Mouse (Mus musculus) embryonic stem cell, embryonic (primary cell): ENCODE data around the gene 1700029F12Rik.

Experiments used
- CTCF ChIA-PET, 4 experiments: fragments of 300-600 bp in 2 of 4; fragments of 350-600 bp in 2 of 4; sonication (Branson Sonifier 250); formaldehyde crosslinking; loops; one replicate each; lab custom pipeline; 2022; ENCODE audit warnings: inconsistent platforms in 2 of 4; lab: Charles Lee
- POLR2A ChIA-PET, 4 experiments: fragments of 300-600 bp in 2 of 4; fragments of 350-600 bp in 2 of 4; sonication (Branson Sonifier 250); formaldehyde crosslinking; loops; one replicate each; lab custom pipeline; 2022; ENCODE audit warnings: antibody characterized with exemption in 4 of 4, inconsistent platforms in 1 of 4; lab: Charles Lee

The 1700029F12Rik gene

DNA sequence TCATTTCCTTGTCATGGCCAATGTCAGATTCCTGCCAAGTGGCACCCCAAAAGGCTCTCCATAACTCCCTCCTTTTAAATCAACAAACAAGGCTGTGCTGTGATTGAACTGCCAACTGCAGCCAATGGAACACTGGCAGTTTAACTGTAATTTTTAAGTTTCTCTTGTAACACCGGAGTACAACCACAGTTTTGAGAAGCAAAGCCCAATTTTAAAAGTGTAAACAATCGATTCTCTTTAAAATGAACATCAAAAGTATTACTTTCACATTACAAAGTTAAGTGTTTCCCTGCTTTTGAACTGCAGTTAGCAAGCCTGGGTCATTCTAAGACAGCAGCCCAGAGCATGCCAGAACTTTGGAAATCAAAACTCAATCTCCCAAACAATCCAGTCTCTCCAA, at the start of gene 1700029F12Rik:
Gene 1700029F12Rik, minus strand, starts transcription at position 101 of the 400 bp plus-strand sequence.
- ChIA-PET POLR2A (no interaction called here), CTCF (interaction anchor here in 1 of 4 experiments (0.6 kb wide), 1 partner anchor 31 kb away, joined by 3 read pairs; no protein-coding TSS in a partner anchor)

GRCm38 (mm10) chr13:97082432-97082831, 48.3 kb upstream of the 1700029F12Rik start:
- POLR2A ChIA-PET = interaction anchor here in 3 of 4 experiments (0.7 to 13.2 kb wide), 8 partner anchors 8 to 40 kb away, joined by 3 to 143 read pairs (median 4); partner anchors contain the start of gene Fam169a (in 1 of the 3)
- CTCF ChIA-PET = no interaction called here

- CTCF ChIA-PET = interaction anchor here in 2 of 4 experiments (0.7 to 1.3 kb wide), 2 partner anchors 19 to 58 kb away, joined by 3 read pairs; partner anchors contain the start of gene Gm6169 (in 1 of the 2)
- POLR2A ChIA-PET = interaction anchor here in 3 of 4 experiments (0.6 to 13.2 kb wide), 11 partner anchors 8 to 731 kb away, joined by 3 to 143 read pairs (median 4); partner anchors contain the start of gene Fam169a (in 2 of the 3)
Measured at GRCm38 (mm10) chr13:97080615-97081014, 46.5 kb upstream of the 1700029F12Rik start.

GRCm38 (mm10) chr13:97080201-97080600, 46.0 kb upstream of the 1700029F12Rik start:
- ChIA-PET CTCF (interaction anchor here in 3 of 4 experiments (0.7 to 1.3 kb wide), 4 partner anchors 19 to 59 kb away, joined by 3 to 8 read pairs (median 3); partner anchors contain the start of gene Gm6169 (in 2 of the 3)), POLR2A (interaction anchor here (0.6 to 13.2 kb wide), 11 partner anchors 8 to 419 kb away, joined by 3 to 143 read pairs (median 4); partner anchors contain the start of gene Fam169a (in 3 of the 4))

GRCm38 (mm10) chr13:97077556-97077955, 43.4 kb upstream of the 1700029F12Rik start:
- ChIA-PET CTCF (interaction anchor here in 3 of 4 experiments (0.6 to 1.6 kb wide), 8 partner anchors 11 to 69 kb away, joined by 3 to 8 read pairs (median 3); partner anchors contain the start of genes Fam169a (in 1 of the 3), Gfm2 (in 1 of the 3) and Nsa2 (in 1 of the 3)), POLR2A (interaction anchor here in 3 of 4 experiments (0.7 to 13.2 kb wide), 7 partner anchors 8 to 22 kb away, joined by 3 to 143 read pairs (median 4); partner anchors contain the start of gene Fam169a (in 3 of the 3))

DNA sequence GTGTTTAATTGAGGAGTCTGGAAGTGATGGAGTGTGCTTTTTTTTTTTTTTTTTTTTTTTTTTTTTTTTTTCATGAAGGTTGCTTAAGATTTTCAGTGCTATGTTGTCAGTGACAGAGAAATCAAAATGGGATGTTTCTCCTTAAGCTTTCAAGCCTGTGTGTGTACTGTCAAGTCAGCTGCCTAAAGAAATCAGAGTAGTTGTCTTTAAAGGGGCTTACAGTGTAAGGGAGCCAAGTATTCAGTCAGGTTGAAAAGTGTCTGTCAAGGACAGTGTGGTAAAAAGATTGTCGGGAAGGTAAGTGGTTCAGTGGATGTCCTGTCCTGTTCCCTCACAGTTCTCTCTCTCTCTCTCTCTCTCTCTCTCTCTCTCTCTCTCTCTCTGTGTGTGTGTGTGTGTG, 39.3 kb upstream of the 1700029F12Rik start:
- CTCF ChIA-PET = interaction anchor here in 2 of 4 experiments (0.6 to 0.7 kb wide), 3 partner anchors 22 to 288 kb away, joined by 3 to 8 read pairs (median 7); no protein-coding TSS in a partner anchor
- POLR2A ChIA-PET = interaction anchor here in 3 of 4 experiments (0.6 to 2.8 kb wide), 10 partner anchors 9 to 125 kb away, joined by 3 to 15 read pairs (median 4); partner anchors contain the start of genes Gfm2 (in 1 of the 3), Hexb (in 1 of the 3) and Nsa2 (in 1 of the 3)

GRCm38 (mm10) chr13:97071626-97072241, 37.6 kb upstream of the 1700029F12Rik start:
- ChIA-PET CTCF (no interaction called here), POLR2A (interaction anchor here in 3 of 4 experiments (0.6 to 1.3 kb wide), 6 partner anchors 9 to 1446 kb away, joined by 3 to 5 read pairs (median 3); no protein-coding TSS in a partner anchor)

- CTCF ChIA-PET = no interaction called here
Measured at GRCm38 (mm10) chr13:97070931-97071625, 36.9 kb upstream of the 1700029F12Rik start.

DNA sequence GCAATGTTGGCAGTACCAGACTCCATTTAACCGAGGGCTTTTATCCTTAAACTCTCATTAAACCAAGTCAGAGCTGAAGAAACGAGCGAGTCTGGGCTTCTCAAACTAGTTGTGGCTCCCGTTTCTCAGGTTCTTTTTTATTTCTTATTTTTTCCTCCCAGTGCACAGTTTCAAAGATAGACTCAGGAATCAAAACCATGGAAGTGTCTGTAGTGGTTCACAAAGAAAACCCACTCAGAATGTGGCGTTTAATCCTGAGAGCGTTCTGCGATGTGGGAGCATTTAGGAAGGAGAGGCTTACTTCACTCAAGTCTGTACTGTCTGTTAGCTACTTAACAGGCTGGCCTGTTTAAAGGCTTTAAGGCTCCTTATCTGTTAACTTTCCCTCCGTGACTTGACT, 34.0 kb upstream of the 1700029F12Rik start:
- POLR2A ChIA-PET = interaction anchor here in 2 of 4 experiments (0.7 to 7.3 kb wide), 22 partner anchors 10 to 417 kb away, joined by 3 to 143 read pairs (median 5); partner anchors contain the start of genes Gfm2 (in 2 of the 2), Nsa2 (in 2 of the 2), Gcnt4 (in 1 of the 2) and Gm6169 (in 1 of the 2)
- CTCF ChIA-PET = interaction anchor here in 3 of 4 experiments (1.3 to 3.3 kb wide), 6 partner anchors 10 to 84 kb away, joined by 3 to 14 read pairs (median 8); partner anchors contain the start of gene Gm6169 (in 3 of the 3)

More at GRCm38 (mm10) chr13:97070931-97071625, 36.9 kb upstream of the 1700029F12Rik start:
- POLR2A ChIA-PET = interaction anchor here in 3 of 4 experiments (0.6 to 7.3 kb wide), 17 partner anchors 9 to 1447 kb away, joined by 3 to 143 read pairs (median 3); partner anchors contain the start of genes Gfm2 (in 1 of the 3), Gm6169 (in 1 of the 3) and Nsa2 (in 1 of the 3)

- ChIA-PET POLR2A (interaction anchor here (0.6 to 7.3 kb wide), 47 partner anchors 8 to 1274 kb away, joined by 3 to 143 read pairs (median 4); partner anchors contain the start of genes Gfm2 (in 3 of the 4), Nsa2 (in 3 of the 4), Hexb (in 2 of the 4) and Gcnt4 (in 1 of the 4)), CTCF (interaction anchor here in 3 of 4 experiments (0.5 to 3.3 kb wide), 11 partner anchors 10 to 84 kb away, joined by 3 to 14 read pairs (median 4); partner anchors contain the start of gene Gm6169 (in 3 of the 3))
Measured at GRCm38 (mm10) chr13:97067691-97068090, 33.5 kb upstream of the 1700029F12Rik start.

DNA sequence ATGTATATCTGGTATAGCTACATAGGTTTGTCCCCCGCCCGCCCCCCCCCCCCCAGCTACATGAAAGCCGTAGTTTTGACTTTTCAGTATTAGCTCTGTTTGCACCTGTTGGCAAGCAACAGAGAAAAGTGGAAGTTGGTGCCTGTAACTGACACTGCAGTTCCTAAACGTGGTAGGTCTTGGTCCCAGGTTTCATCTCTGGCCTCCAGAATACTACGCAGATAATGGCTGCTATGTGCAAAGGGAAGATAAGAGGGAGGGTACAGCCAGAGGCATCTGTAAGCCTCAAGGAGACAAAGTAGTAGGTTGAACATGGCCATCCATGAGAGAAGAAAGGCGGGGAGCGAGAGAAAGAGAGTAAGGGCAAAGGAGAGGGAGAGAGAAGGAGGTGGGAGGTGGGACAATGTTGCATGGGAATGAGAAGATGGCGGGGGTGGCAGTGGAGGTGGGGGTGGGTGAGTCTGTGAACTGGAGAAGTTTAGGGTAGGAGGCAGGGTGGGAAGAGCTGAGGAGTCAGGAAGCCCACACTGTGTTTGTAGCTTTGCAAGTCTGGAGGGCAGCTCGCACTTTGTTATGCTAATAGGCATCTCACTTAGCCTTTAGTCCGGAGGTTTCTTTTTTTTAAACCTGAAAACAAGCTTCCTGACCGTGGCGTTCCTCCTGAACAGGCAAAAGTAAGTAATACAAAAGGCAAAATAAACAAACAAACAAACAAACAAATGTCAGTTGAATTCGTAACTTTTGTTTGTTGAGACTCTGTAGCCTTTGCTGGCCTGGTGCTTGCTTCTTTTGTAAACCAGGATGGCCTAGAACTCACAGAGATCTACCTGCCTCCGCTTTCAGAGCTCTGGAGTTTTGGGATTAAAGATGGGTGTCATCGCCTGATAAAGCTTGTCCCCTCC, 32.7 kb upstream of the 1700029F12Rik start, which contains the start of gene Fam169a:
Gene Fam169a, plus strand, starts transcription at position 638 of the 902 bp plus-strand sequence.
- CTCF ChIA-PET = interaction anchor here in 3 of 4 experiments (0.5 to 3.3 kb wide), 14 partner anchors 9 to 188 kb away, joined by 3 to 14 read pairs (median 4); partner anchors contain the start of gene Gm6169 (in 3 of the 3)
- POLR2A ChIA-PET = interaction anchor here (0.5 to 7.3 kb wide), 62 partner anchors 8 to 1273 kb away, joined by 3 to 143 read pairs (median 4); partner anchors contain the start of genes Gfm2 (in 3 of the 4), Nsa2 (in 3 of the 4), Gm6169 (in 2 of the 4) and Hexb (in 2 of the 4)

DNA sequence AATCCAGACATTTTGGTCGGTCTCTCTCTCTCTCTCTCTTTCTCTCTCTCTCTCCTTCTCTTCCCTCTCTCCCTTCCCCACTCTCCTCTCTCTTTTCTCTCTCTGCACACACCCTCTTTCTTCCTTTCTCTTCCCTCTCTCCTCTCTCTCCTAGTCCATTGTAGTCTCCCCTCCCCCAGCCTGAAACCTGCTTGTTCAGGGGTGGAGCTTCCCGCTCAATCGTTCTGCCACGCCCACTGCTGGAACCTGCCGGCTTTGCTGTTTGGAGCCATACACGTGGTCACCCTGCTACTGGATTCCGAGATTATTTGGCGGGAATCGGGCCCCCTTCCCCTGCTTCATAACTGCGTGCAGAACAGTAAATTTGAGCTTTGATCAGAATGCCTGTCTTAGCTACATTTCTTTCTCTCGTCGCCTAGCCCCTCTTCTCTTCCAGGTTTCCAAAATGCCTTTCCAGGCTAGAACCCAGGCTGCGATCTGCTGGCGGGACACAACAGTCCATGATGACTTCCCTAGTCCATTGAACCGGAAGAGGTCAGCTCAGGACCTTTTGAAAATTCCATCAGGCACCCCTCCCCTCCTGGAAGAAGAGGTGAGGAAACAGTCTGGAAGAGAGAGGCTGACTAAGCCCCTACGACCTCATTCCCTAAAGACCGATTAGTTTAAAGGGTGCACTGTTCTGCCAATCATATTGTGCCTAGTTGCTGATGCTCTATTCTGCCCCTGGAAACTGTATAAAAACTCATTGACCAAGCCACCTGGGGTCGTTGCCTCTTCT, 30.9 kb upstream of the 1700029F12Rik start:
- POLR2A ChIA-PET = interaction anchor here (0.6 to 7.3 kb wide), 21 partner anchors 10 to 168 kb away, joined by 3 to 143 read pairs (median 4); partner anchors contain the start of genes Gfm2 (in 2 of the 4), Nsa2 (in 2 of the 4) and Gm6169 (in 1 of the 4)
- CTCF ChIA-PET = interaction anchor here in 3 of 4 experiments (0.5 to 0.8 kb wide), 5 partner anchors 31 to 1344 kb away, joined by 3 to 7 read pairs (median 6); partner anchors contain the start of genes Gfm2 (in 1 of the 3), Gm6169 (in 1 of the 3) and Nsa2 (in 1 of the 3)

DNA sequence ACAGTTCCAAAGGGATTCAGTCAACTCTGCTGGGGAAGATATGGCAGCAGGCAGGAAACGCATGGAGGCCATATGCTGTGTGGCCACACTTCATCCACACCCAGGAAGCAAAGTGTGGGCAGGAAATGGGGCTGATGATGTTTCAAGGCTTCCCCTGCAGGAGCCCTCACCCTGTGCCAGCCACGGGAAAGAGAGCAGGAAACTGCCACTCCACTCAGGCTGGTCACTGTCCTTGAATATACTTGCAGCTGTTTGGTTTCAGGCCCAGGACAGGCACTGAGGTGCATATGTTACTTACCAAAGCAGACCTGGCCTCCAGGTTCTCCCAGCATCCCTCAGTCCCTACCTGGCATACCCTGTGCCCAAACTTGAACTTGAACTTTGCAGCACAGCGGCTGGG, 30.3 kb upstream of the 1700029F12Rik start:
- ChIA-PET CTCF (interaction anchor here in 2 of 4 experiments (0.5 to 0.7 kb wide), 3 partner anchors 31 to 1343 kb away, joined by 3 to 7 read pairs (median 6); partner anchors contain the start of gene Gm6169 (in 1 of the 2)), POLR2A (interaction anchor here in 3 of 4 experiments (0.8 to 7.3 kb wide), 12 partner anchors 9 to 133 kb away, joined by 3 to 143 read pairs (median 6); partner anchors contain the start of genes Gfm2 (in 2 of the 3), Nsa2 (in 2 of the 3) and Gm6169 (in 1 of the 3))

- CTCF ChIA-PET = no interaction called here
- POLR2A ChIA-PET = interaction anchor here in 2 of 4 experiments (1.0 to 4.9 kb wide), 3 partner anchors 10 to 134 kb away, joined by 3 to 29 read pairs (median 7); partner anchors contain the start of genes Gfm2 (in 1 of the 2) and Nsa2 (in 1 of the 2)
Measured at GRCm38 (mm10) chr13:97063431-97063830, 29.3 kb upstream of the 1700029F12Rik start.

GRCm38 (mm10) chr13:97062151-97062550, 28.0 kb upstream of the 1700029F12Rik start:
- ChIA-PET CTCF (no interaction called here), POLR2A (interaction anchor here in 2 of 4 experiments (0.5 to 1.4 kb wide), 2 partner anchors 9 to 34 kb away, joined by 3 to 4 read pairs; no protein-coding TSS in a partner anchor)
